Mouse (Mus musculus): ENCODE results near the gene Qk.

Qk gene

DNA sequence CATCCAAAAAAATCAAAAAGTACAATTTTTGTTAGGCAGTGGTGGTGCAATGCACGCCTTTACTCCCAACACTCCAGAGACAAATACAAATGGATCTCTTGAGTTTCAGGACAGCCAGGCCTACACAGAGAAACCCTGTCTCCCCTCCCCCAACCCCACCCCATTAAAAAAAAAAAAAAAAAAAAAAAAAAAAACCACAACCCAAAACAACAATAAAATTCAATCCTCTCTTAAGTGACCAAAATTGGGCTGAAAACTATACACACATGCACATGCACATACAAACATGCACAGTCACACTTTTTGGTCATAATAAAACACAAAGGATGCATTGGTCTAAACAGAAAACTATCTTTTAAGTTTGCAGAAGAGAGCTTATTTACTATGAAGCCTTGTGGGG, 9.6 kb downstream of the Qk start:
- no peak for TF ChIP-seq GATA4 (IDR thresholded peaks at IDR 0.05; ENCODE audit: insufficient replicate concordance, low read length)

DNA sequence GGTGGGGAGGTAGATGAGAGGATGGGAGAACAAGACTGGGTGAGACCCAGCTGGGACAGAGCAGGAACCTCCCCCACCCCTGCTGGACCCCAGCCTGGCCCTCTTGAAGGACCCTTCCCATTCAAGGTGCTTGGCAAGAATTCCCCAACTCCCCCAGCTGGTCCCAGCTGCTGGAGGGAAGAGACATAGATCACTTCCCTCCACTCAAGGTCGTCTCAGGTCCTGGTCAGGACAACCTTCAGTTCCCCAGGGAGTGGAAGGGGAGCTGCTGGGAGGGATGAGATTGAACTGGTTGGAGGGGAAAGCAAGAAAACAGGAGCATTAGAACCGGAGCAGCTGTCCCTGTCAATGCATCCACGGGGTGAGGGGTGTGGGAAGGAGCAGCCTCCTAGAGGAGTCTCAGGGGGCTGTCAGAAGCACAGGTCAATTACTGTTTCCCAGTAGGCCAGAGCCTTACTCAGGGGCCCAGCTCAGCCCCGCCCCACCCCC, 10.5 kb downstream of the Qk start:
- TF ChIP-seq GATA4 (IDR thresholded peaks at IDR 0.05; ENCODE audit: insufficient replicate concordance, low read length), result no peak

DNA sequence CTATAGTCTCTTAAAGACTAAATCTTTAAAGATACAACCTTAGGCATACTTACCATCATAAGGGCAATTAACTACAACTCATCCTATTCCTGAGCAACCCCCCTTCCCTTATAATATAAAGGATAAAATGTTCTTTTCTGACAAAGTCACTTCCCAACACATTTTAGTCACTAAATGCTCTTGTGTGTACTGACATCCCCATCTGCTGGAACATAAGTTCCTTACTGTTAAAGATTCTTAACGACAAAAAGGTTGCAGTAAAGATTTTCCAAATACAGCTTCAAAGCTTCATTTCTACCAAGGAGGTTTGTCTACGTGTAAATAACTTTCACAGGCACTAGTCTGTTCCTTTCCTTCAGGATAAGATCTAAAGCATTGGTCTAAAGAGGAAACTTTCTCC, 13.2 kb downstream of the Qk start:
- no peak for TF ChIP-seq GATA4 (IDR thresholded peaks at IDR 0.05; ENCODE audit: insufficient replicate concordance, low read length)

DNA sequence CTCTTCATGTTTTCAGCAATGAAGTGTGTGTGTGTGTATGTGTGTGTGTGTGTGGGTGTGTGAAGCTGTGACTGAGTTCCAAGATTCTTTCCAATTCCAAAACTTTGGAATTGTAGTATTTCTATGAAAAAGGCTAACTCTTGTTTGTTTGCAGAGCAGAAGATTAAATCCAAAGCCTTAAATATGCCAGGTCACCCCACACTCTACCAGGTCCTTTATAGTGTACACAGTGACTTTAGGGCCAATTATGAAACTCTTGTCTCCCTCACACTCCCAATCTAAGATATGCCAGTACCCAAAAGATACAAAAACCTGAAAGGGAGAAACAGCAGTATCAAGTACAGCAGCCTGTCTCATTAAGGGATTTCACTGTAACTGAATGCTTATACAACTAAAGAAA, 15.7 kb downstream of the Qk start:
- TF ChIP-seq GATA4 (IDR thresholded peaks at IDR 0.05; ENCODE audit: insufficient replicate concordance, low read length), result no peak

DNA sequence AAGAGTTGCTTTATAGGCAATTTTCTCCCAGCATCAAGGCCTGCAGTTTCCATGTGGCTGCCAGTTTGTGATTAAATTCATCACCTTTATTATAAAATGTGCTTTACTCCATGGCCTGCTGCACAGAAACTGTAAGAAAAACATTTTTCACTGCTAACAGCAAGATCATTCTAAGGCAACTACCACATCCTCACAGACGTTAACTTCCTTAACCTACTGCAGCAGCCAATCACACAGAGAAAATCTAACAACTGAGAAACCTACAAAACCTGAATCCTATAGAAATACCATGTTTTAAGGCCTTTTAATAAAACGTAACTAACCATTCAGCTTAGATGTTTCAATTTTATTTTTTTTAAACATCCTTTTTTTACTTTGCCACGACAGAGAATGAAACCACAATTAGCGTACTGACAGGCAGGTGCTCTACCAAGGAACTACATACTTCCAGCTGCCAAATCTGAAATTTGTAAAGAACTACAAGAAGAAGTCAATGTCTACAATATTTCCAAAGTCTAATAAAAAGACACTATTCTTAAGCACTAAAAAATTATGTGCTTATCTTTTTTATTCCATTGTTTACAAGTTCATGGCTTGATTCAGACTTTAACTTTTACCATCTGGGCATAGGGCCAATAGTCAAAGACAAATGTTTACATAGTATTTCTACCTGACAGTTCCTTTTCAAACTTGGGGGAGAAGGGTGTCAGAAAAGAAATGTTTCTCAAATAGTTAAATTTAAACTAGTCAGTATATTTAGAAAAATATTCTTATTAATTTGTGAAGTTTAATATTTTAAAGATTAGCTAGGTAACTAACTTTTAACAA, 18.5 kb downstream of the Qk start:
- no peak for TF ChIP-seq GATA4 (IDR thresholded peaks at IDR 0.05; ENCODE audit: insufficient replicate concordance, low read length)

DNA sequence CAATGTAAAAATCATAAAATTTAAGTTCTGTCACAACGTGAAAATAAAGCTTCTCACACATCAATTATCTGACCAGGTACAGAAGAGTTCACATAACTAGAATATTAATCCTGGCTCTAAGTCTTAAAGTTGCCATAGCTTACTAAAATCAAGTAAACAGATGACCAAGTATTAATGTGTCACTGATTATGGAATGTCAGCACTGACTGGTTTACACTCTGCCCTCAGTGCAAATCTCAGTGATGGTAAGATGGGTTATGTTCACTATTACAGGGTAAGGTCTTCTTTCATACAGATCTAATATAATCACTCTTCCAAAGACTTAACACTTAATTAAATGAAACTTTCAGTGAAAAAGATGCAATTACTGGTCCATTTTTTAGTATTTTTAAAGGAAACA, 20.3 kb downstream of the Qk start:
- TF ChIP-seq GATA4 (IDR thresholded peaks at IDR 0.05; ENCODE audit: insufficient replicate concordance, low read length), result no peak

DNA sequence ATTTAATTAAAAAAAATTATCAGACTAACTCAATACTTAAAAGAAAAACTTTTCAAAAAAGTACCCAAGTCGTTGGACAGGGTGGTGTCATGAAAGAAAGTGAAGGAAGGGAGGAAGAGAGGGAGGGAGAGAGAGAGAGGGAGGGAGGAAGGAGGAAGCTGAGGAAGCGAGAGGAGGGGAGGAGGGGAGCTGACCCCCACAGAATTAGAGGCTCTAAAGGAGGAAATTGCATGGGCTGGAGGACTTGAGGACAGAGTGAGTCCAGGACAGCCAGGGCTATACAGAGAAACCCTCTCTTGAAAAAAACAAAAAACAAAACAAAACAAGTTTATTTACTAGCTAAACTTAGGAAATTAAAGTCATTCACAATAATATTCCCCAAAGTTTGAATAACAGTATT, 27.1 kb downstream of the Qk start:
- no peak for TF ChIP-seq GATA4 (IDR thresholded peaks at IDR 0.05; ENCODE audit: insufficient replicate concordance, low read length)

DNA sequence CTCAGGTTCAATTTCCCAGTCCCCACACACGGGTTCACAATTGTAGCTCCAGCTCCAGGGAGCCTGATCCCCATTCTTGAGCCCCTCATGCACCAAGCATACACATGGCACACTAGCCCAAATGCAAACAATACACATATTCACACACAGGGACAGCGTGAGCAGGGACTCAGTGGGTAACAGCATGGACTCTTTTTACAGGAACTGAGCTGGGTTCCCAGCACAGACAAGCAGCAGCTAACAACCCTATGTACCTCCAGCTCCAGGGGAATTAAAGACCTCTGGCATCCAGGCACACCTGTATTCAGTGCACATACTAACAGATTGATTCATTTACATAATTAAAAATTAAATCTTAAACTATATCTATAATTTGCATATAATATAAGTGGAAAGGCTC, 34.9 kb downstream of the Qk start:
- no peak for TF ChIP-seq GATA4 (IDR thresholded peaks at IDR 0.05; ENCODE audit: insufficient replicate concordance, low read length)

DNA sequence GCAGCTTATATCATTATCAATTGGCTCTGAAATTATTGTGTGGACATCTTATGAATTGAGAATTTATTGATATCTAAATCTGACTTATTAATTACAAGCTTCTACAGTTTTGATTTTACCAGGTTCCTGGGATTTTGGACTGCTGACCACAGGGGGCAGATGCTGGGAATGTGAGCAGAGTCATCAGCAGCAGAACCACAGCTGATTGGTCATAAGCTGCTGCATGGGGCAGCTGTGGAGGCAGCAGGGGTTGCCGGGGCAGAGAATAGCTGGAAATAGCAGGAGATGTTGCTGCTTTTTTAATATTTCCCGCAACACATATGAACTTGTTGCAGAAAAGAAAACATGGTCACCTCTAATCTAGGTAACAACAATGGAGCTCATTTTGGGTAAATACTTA, 40.1 kb downstream of the Qk start:
- TF ChIP-seq GATA4 (IDR thresholded peaks at IDR 0.05; ENCODE audit: insufficient replicate concordance, low read length), result no peak

DNA sequence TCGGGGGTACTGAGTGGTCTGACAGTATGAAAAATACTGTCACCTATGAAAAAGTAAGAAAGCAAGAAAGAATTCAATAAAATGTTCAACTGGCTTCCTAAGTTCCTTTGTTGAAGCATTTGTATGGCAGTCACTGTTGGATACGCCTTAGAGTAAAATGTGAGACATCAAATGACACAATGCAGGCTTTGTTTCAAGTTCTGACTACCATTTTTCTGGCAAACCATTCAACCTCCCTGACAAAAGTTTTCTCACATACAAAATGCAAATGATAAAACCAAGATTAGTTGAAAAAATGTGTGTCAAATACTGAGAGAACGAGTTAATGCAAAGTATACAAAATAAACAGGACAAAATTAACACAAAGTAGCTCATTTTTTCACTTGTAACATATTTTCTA, 50.1 kb downstream of the Qk start:
- TF ChIP-seq GATA4 (IDR thresholded peaks at IDR 0.05; ENCODE audit: insufficient replicate concordance, low read length), result no peak

DNA sequence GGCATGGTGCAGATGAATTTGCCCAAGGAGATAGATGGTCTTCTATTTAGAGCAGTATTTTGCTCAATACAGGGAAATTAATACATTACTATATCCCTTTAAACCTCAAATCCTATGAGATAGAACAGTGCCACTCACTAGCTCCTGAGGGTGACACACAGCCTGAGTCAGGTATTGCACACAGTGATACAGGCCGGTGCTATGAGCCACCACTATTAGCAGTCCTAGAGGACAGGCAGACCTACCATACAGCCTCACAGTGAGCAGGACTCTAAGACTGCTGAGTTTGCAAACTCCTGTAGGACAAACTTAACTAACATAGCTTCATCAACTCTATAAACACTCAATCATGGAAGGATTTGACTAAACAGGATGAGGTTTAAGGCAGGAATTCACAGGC, 51.2 kb downstream of the Qk start:
- no peak for TF ChIP-seq GATA4 (IDR thresholded peaks at IDR 0.05; ENCODE audit: insufficient replicate concordance, low read length)

DNA sequence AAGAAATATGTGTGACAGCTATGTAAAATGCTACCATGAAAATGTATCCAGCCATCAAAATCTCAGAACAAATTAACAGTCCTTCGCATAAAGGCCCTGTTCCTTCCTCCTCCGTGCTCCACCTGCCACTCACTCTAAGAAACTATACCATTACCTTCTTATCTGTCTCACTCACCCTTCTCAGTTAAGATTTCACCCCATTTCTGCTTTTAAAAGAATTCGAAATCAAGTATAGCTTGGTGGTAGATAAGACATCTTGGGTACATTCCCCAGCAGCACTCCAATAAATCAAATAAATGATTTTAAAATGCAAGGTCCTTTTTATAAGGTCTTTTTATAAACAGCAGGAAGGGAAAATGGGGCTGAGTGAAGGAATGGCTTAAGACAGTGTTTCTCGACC, 53.4 kb downstream of the Qk start:
- TF ChIP-seq GATA4 (IDR thresholded peaks at IDR 0.05; ENCODE audit: insufficient replicate concordance, low read length), result no peak

DNA sequence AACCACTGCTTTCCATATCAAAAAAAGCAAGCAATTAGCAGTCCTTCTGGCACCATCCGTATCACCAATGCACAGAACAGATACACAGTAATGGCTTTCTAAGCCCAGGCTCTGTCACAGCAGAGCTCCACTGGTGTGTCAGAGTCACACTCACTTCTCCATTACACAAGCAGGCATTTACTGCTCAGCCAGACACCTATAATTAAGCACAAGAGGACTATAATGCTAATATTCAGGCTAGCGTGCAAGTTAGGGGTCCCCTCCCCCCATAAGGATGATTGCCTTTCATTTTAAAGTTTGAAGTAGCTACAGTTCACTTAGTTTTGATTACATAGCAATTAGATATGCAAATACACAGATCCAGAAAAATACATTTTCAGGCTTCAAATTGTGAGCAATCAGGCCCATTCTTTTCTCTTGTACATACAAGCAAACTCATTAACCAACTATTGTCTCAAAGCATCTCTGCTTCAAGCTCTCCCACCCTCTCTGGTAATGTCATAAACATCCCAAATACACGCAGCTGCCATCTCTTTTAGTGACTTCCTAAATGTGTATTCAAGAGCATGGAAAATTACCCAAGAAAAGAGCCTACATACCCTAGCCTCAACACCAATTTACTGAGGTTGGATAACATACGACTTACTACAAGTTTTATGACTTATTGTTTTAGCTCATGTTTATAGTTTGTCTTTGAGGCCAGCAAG, 68.2 kb downstream of the Qk start:
- TF ChIP-seq GATA4 (IDR thresholded peaks at IDR 0.05; ENCODE audit: insufficient replicate concordance, low read length), result no peak

DNA sequence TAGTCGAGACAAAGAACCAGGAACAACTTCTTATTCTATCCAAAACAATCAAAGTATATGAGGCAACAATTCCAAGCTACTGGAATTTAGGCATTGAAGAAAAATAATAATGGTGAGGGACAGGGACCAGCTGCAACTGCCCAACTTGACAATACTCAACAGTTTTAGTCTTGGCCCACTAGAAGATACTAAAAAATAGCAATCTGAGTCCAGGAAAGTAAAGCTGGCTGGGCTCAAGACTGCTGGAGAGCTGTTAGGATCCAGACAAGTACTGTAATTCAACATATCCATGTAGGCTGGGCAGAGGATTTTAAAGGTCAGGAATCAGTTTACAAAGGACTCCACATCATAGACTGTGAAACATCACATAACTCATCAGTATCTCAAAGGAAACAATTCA, 79.6 kb downstream of the Qk start:
- no peak for TF ChIP-seq GATA4 (IDR thresholded peaks at IDR 0.05; ENCODE audit: insufficient replicate concordance, low read length)

DNA sequence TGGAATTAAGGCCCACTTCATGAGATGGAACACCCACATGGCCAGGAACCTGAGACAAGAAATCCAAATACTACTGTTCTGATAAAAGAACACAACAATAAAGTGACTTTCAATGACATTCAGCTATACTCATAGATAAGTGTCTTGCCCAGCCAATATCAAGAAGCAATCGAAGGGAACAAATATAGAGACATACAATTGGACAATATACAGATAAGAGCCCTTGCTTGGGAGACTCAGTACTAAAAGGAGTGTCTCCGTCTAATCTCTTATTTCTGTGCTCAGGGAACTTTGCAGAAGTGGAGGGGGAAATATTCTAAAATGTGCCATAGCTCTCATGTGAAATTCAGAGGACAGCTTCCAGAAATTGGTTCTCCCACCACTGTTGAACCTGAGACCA, 83.1 kb downstream of the Qk start:
- TF ChIP-seq GATA4 (IDR thresholded peaks at IDR 0.05; ENCODE audit: insufficient replicate concordance, low read length), result no peak

DNA sequence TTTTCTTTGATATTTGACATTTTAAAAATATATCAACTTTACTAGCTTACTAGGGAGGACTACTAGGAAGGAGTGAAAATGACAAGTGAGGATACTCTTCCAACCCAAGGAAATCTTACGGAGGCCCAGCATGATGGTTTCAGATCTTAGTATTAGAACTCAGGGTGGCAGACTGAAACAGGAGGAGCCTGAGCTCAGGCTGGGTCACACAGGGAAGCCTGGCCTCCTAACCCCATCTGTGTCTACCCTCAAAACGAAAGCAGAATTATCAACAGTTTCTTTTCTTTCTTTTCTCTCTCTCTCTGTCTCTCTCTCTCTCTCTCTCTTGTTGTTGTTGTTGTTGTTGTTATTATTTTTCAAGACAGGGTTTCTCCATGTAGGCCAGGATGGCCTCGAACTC, 87.2 kb downstream of the Qk start:
- TF ChIP-seq GATA4 (IDR thresholded peaks at IDR 0.05; ENCODE audit: insufficient replicate concordance, low read length), result no peak
